ENCODE assay signal across 19 mouse cellular contexts in the genomic region with DNA sequence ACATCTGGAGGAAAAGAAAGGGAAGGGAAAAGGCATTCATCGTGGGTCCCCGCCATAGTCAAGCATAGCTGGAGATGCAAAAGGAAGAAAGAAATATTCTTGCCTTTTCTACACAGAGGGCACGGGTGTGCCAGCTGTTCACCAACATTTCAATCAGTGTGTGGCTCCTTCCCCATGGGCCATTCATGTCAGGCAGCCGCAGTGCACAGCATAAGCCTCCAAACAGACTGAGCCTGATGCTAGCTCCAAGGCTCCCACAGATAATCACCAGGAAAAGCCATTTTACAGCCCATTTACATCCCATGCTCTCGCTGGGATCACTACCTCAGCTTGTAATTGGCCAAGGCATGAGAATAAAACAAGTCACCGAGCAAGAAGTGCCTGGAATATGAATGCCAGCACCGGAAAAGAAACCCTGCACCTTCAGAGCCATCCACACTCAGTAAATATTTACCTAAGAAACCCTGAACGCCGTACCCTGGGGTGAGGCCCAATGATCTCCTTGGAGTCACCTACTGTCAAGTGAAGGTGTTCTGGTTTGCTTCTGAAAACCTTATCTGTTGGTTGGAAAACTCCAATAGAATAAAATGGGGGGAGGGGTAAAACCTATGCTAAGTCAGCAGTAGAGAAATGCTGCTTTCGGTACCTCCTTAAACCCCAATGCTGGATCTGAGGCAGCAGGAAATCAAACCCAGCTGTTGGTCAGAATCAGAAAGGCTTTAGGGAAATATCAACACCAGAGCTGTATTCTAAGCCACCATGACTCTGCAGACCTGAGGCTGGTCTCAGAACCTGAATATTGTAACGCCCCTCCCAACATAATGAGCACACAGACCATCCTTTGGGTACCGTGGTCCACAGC.
DNase-seq lines count a peak whose midpoint lies in the region; ATAC-seq lines count a peak whose summit lies in the region.
"Had no signal": no experiment of that assay in that cellular context is flagged by ENCODE, and none has a peak within 500 bp of the region (broad histone marks: within the 10 kb centered on the region; RNA-seq: fewer than 3 reads in every experiment).

No protein-coding gene starts in this region.

- H3K27ac ChIP-seq in heart, embryonic 10.5 days, result no peak overlapping the region
- peak overlapping the region; percentile 46 for H3K27ac ChIP-seq in neural tube, embryonic 13.5 days (replicated peaks)
- peak overlapping the region; percentile 31; the same call in 1 of the 2 replicates for H3K27ac ChIP-seq in limb, embryonic 12.5 days
- H3K27ac ChIP-seq: gastrocnemius, adult 2 months; heart, adult 2 months; liver, embryonic 14.5 days had no signal

- 74% methylated on average over 12 of the region's 12 CpGs for WGBS in heart, embryonic 10.5 days
- 64% methylated on average over 12 of the region's 12 CpGs for WGBS in neural tube, embryonic 13.5 days
- 51% methylated on average over 12 of the region's 12 CpGs for WGBS in limb, embryonic 12.5 days

- no peaks in the 10 kb centered on the region for H3K27me3 ChIP-seq in heart, embryonic 10.5 days (ENCODE audit: insufficient read depth, poor library complexity, severe bottlenecking)
- H3K27me3 ChIP-seq in neural tube, embryonic 13.5 days, result no peaks in the 10 kb centered on the region
- H3K27me3 ChIP-seq in limb, embryonic 12.5 days, result no peaks in the 10 kb centered on the region
- H3K27me3 ChIP-seq: megakaryocyte, embryonic 14.5 days had no signal

- no peak overlapping the region for H3K4me3 ChIP-seq in heart, embryonic 10.5 days
- no peak overlapping the region for H3K4me3 ChIP-seq in neural tube, embryonic 13.5 days
- H3K4me3 ChIP-seq in limb, embryonic 12.5 days (replicated peaks), result no peak overlapping the region
- H3K4me3 ChIP-seq: erythroblast, embryonic 14.5 days; gastrocnemius, adult 2 months; heart, adult 2 months; megakaryocyte, embryonic 14.5 days had no signal

- peak; percentile 84 for ATAC-seq in neural tube, embryonic 13.5 days (ENCODE audit: low read depth)
- 0 out of 2 replicates have a peak, but pooled peaks have one; percentile 31 for ATAC-seq in limb, embryonic 12.5 days (ENCODE audit: insufficient number of reproducible peaks, insufficient read depth, low FRiP score, low TSS enrichment, low read depth)
- ATAC-seq: forebrain, embryonic 16.5 days; inflammation-experienced regulatory T-cells, adult 6 months; lung, postnatal 0 days had no signal

- peaks cover 9% of the 10 kb centered on the region for H3K4me1 ChIP-seq in heart, embryonic 10.5 days
- peaks cover 32% of the 10 kb centered on the region for H3K4me1 ChIP-seq in neural tube, embryonic 13.5 days (replicated peaks)
- H3K4me1 ChIP-seq in limb, embryonic 12.5 days (replicated peaks), result peaks cover 26% of the 10 kb centered on the region

- peaks cover 6% of the 10 kb centered on the region; the same call in 1 of the 2 replicates for H3K36me3 ChIP-seq in heart, embryonic 10.5 days
- peaks cover 33% of the 10 kb centered on the region for H3K36me3 ChIP-seq in neural tube, embryonic 13.5 days
- H3K36me3 ChIP-seq in limb, embryonic 12.5 days, result no peaks in the 10 kb centered on the region

- no peaks in the 10 kb centered on the region for H3K9me3 ChIP-seq in heart, embryonic 10.5 days
- H3K9me3 ChIP-seq in neural tube, embryonic 13.5 days, result no peaks in the 10 kb centered on the region
- no peaks in the 10 kb centered on the region; the same call in 1 of the 2 replicates for H3K9me3 ChIP-seq in limb, embryonic 12.5 days

- peak; percentile 42 for DNase-seq in heart, embryonic 10.5 days (ENCODE audit: low spot score)
- no peak for DNase-seq in heart, postnatal 4 days
- no peak for DNase-seq in neural tube, embryonic 10.5 days (ENCODE audit: extremely low spot score, low spot score)
- DNase-seq in frontal cortex, postnatal 14 days (ENCODE audit: low spot score in 2 of 2), result no peak
- DNase-seq in gastrocnemius, postnatal 25 days, result no peak
- DNase-seq: adrenal gland, adult 8-10 months; cerebellum, adult 11 months; cerebellum, postnatal 36 days; gastrocnemius, adult 2 months; heart, adult 2 months; thymus, postnatal 4 days had no signal

- H3K9ac ChIP-seq in neural tube, embryonic 13.5 days, result no peak overlapping the region
- no peak overlapping the region for H3K9ac ChIP-seq in limb, embryonic 12.5 days (replicated peaks)
- H3K9ac ChIP-seq: liver, embryonic 14.5 days had no signal

- no peak overlapping the region for H3K4me2 ChIP-seq in neural tube, embryonic 13.5 days
- peak overlapping the region; percentile 5; the same call in 1 of the 2 replicates for H3K4me2 ChIP-seq in limb, embryonic 12.5 days
